Mouse (Mus musculus) 3134 (cell line): Measurements from ENCODE around the gene Cbx3.
A peak's percentile ranks its signal among the peaks of the same experiment; 100 is the strongest.
"Not testable (repeated sequence)": the region's sequence is repeated elsewhere in the genome, so short reads cannot be mapped to it uniquely, and the experiment has no call there.

ENCODE experiments used
- DNase-seq: peaks from one replicate; pipeline ENCODE4 v3.0.0-alpha.2; 2011; ENCODE audit warnings: low spot score; ENCODE audit not compliant: insufficient read length; ENCODE audit errors: extremely low read depth

Gene Cbx3

GRCm38 (mm10) chr6:51469715-51470310 is 347 bp upstream of the Cbx3 start, which contains the start of gene Hnrnpa2b1:
TSS of gene Hnrnpa2b1 (minus strand) at chr6:51469894.
- DNase-seq: peak; percentile 94

GRCm38 (mm10) chr6:51471179-51471505 is 982 bp downstream of the Cbx3 start:
- no peak for DNase-seq

DNA sequence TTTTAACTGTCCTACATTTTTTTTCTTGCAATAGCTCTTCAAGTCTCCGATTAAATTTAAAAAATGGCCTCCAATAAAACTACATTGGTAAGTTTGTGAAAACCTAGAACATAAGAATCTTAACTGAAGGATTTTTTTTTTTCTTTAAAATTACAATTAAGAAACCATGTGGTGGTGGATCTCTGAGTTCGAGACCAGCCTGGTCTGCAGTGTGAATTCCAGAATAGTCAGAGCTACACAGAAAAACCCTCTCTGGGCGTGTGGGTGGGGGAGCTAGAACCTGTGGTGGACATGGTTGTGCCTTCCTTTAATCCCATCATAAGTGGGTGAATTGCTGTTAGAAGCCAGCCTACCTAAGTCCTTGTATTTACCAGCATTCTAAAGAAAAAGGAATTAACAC is 1.6 kb downstream of the Cbx3 start:
- no peak for DNase-seq

GRCm38 (mm10) chr6:51472213-51472612 is 2.1 kb downstream of the Cbx3 start:
- no peak for DNase-seq

DNA sequence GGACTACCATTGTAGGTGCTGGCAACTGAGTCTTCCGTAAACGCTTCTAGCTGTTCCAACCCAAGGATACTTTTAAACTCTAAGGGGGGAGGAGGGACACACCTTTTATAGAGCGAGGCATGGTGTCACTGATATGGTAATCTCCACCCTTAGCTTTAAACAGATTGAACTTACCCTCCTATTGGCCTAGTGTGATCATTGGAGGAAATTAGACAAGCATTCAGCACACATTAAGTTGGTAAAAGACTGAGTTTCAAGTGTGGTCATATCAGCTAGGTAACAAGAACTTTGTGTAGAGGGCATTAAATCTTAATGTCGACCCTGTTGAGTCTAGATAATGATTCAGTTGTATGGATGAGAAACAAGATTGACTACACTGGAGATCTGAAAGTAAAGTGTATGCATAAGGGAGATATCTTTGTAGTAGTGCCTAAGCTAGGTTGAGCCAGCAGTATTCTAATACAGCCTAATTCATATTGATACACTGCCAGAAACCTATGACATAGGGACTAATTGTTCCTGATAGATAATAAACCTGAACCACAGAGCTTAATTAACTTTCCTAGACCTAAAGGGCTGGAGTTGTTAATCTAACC is 9.1 kb downstream of the Cbx3 start:
- no peak for DNase-seq

- DNase-seq: no peak
Measured at GRCm38 (mm10) chr6:51481548-51481947, 11.4 kb downstream of the Cbx3 start.

DNA sequence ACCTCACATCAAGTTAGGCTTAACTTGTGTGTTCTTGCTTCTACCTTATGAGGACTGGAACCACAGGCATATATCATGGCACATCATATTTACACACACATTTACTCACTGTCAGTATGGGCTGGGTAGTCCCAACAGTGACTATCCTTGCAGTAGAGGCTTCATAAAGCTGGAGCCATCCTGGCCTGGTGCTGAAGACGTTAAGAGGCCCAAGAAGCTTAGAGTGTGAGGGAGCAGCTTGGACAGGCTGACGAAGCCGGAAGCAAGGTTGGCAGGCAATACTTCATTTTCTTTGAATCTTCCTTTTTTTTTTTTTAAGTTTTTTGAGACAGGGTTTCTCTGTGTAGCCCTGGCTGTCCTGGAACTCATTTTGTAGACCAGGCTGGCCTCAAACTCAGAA is 13.7 kb downstream of the Cbx3 start:
- no peak for DNase-seq

GRCm38 (mm10) chr6:51484556-51484955 is 14.4 kb downstream of the Cbx3 start:
- not testable (repeated sequence) for DNase-seq

GRCm38 (mm10) chr6:51485646-51486045 is 15.5 kb downstream of the Cbx3 start:
- no peak for DNase-seq

GRCm38 (mm10) chr6:51486076-51486710 is 16.0 kb downstream of the Cbx3 start:
- DNase-seq: no peak

GRCm38 (mm10) chr6:51486731-51487130 is 16.6 kb downstream of the Cbx3 start:
- no peak for DNase-seq

GRCm38 (mm10) chr6:51489787-51490186 is 19.6 kb downstream of the Cbx3 start:
- DNase-seq: peak; percentile 60

DNA sequence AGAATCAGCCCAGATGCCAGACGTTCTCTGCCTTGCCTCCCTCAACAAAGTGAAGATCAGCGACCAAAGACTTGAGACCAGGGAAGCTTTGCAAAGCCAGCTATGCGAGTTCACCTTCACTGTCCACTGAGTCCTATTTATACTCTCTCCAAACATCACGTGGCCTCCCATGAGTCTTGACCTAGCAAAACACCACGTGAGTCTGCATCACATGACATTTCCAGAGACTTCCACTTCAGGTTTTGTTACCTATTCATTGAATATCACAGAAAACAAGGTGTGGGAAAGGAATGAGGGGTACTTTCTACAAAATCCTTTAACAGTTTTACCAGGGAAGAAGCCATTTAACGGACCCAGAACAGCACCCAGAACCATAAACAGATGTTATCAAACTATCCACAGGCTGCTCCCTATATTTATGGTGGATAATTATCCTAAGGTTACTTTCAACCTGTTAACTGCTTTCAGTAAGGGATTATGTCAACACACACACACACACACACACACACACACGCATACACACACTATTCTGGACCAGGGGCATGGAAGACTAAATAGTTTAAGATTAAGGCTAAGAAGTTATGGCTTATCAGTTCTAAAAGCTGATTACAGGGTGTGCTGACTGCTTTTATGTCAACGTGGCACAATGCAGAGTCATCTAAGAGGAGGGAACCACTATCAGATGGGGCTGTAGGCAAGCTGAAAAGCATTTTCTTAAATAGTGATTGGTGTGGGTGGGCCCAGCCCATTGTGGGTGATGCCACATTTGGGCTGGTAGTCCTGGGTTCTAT is 27.4 kb downstream of the Cbx3 start:
- DNase-seq: no peak

DNA sequence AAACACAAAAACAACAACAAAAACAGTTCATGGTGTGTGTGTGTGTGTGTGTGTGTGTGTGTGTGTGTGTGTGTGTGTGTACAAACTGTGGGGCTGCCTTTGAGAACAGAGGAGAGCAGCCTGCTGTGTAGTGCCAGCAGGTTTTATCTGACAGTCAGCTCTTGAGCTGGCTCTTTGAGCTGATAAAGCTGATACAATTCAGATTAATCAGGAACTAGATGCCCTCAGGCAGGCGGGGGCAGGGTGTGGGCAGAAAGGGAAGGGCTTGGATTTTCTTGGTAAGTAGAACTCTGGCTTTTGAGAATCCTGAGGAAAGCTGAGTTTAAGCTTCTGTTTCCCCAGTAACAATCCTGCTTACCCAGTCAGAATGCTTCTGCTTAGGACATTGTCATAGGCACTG is 35.5 kb downstream of the Cbx3 start:
- DNase-seq: no peak

DNA sequence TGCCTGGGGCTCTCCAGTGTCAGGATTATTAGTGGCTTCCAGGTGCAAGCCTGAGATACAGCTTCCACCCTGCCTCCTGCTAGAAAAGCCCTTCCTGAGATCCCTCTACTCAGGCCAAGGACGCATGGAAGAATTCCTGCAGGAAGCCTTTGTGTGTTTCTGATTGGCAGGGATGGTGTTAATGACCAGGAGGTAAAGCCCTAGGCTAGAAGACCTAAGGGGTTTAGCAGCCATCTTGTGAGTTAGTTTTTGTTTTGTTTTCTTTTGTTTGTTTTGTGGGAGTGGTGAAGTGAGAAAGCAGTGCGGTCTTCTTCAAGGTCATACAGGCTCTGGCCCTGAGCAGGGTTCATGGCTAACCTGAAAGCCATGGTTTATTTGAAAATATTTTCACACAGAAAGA is 37.4 kb downstream of the Cbx3 start:
- DNase-seq: no peak

DNA sequence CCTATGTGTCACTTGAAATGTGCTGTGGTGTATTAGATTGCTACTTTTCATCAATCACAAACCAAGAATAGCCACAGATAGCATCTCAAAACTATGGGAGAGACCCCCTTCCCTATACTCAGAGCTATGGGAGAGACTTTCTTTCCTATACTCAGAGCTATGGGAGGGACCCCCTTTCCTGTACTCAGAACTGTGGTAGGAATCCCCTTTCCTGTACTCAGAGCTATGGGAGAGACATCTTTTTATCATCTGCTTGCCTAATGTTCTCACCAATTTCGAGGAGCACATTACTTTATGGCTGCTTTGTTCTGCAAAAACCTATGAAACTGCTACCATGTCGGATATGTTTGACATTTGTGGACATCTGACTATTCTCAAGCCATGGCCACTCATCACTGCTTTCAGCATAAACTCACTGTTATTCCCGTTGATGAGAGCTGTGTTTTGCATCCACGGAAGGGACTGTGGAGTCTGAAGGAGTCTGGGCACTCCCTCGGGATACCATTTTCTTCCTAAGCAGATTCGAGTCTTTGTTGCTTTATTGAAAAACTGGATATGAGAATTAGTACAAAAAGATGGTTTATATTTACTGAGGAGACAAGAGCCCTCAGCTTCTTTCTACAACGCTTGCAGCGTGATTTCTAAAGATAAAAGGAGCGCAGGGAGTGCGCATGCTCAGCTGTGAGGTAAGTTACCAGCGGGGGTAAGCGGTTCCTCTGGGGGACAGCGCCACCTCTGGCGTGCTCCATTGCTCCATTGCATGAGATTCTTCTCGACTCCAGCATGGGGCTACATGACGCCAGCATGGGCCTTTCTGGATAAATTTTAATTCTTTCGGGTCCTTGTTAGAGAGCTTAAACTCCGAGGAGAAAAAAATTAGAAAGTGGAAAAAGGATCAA is 38.8 kb downstream of the Cbx3 start:
- no peak for DNase-seq

- DNase-seq: no peak
Measured at GRCm38 (mm10) chr6:51510094-51510493, 39.9 kb downstream of the Cbx3 start.

- DNase-seq: peak; percentile 39
Measured at GRCm38 (mm10) chr6:51510946-51511345, 40.8 kb downstream of the Cbx3 start.

GRCm38 (mm10) chr6:51513745-51514144 is 43.6 kb downstream of the Cbx3 start:
- no peak for DNase-seq

DNA sequence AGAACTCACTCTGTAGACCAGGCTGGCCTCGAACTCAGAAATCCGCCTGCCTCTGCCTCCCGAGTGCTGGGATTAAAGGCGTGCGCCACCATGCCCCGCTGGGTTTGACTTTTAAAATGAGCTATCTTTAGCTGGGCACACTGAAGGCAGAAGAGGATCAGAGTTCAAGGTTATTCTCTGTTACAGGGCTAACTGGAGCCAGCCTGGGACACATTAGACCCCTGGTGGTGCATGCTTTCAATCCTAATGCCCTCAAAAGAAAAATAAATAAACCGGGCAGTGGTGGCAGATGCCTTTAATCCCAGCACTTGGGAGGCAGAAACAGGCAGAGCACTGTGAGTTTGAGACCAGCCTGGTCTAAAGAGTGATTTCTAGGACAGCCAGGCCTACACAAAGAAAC is 44.7 kb downstream of the Cbx3 start:
- no peak for DNase-seq

- DNase-seq: no peak
Measured at GRCm38 (mm10) chr6:51523310-51523709, 53.1 kb downstream of the Cbx3 start.
